Mouse (Mus musculus) heart, adult 11 months (tissue): ENCODE measurements around the gene Hyal1.

Experiments used
- DNase-seq: peaks from one replicate; pipeline ENCODE4 v3.0.0; 2022

The Hyal1 gene

DNA sequence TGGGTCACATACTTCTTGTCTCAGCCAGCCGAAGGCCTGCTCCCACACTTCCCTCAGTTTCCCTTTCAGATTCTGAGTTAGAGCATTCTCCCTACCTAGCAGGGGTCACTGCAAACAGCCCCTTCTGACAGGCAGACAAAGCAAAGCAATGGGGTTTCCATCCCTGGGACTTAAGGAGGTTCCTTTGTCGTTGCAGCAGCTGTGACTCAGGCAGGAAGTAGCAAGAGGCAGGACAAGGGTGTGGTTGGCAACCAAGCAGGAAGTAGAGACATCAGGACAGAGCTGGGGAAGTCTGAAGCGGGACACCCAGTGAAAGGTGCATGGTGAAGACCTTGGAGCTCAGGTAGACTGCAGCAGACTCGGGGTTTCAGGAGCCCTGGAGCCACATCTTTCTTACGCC is 47.8 kb downstream of the Hyal1 start:
- DNase-seq: peak; percentile 99

DNA sequence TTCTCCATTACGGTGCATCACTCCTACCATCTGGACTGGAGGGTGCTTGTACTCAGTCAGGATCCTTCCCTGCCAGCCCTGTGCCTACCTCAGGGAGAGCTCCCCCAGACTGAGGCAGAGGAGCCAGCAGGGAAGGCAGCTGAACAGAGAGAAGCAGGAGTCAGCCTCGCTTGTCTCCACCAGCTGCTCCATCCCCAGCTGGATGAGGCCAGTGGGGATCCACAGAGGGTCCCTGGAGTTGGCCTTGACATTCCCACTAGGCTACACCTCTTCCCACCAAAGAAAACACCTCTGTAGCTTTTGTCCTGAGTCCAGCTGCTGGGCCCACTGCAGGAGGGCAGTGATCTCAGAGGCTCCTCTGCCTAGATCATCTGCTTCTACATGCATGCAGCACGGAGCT is 48.2 kb downstream of the Hyal1 start:
- DNase-seq: peak; percentile 92

DNA sequence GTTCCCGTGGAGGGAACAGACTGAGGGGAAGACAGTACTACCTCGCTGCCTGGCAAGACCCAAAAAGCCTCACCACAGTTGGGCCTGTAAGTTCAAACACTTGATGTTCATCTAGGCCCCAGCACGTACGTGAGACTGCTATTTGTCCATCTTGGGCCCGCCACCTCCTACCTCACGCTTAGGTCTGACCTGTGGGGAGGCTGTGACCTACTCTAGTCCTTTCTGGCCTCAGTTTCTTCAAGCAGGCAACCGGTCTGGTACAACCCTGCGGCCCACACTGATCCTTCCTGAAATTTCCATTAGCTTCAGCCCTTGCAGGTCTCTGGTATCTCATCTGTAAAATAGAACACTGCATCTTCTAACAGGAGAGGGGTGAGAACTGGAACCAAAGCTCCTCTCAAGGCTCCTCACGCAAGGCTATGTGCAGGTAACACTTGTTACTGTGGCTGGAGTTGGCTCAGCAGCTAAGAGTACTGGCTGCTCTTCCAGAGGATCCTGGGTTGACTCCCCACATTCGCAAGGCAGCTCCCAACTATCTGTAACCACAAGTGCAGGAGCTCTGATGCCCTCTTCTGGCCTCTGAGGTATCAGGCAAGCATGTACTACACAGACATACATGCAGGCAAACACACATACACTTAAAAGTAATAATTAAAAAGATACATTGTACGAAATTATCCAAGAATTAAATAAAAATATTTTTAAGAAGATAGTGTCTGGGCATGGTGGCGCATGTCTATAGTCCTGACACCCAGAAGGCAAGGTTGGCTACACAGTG is 48.8 kb downstream of the Hyal1 start:
- DNase-seq: peak; percentile 92

DNA sequence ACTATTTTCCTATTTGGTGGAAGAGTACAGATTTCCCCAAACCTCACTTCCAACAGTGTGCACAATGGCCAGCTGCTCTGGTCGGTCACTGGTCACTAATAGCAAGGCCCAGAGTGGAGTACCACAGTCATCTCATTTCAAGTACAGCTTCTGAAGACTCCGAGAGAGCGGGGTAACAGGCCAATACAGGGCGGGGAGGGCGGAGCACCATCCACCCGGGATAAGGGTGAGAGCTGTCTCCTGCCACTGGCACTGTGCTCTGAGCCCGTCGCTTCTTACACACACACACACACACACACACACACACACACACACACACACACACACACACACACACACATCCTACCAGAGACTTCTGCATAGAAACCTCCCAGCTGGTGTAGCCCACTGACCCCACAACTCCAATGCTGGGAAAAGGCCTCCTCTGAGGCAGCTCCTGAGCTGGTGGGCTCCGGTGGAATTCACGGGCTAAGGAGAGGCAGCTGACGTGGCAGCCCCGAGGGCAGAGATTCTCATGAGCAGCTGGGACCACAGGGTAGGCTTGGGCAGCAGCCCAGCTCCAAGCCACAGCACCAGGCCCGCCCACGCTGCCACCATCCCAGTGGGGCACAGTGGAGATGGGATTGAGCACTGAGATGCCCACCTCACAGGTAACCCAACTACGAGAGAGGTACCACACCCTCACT is 49.6 kb downstream of the Hyal1 start:
- DNase-seq: peak; percentile 95

DNA sequence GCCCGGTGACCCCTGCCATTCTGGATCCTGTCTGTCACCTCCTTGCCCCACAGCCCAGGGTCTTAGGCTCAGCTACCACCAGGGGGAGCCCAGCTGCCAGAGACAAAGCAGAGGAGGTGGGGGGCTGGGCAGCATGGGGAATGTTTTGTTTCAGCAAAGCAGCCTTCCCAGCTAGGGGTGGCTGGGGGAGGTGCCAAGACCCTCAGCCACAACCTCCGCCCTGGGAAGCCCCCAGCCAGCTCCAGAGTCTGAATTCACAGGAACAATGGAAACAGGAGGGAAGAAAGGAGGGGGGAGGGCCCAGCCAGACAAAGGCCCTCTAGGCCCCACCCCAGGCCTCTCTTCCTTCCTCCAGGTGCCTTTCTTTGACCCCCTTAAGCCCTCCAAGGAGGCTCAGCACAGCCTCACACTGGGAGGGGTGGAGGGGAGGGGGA is 50.1 kb downstream of the Hyal1 start:
- DNase-seq: peak; percentile 98

DNA sequence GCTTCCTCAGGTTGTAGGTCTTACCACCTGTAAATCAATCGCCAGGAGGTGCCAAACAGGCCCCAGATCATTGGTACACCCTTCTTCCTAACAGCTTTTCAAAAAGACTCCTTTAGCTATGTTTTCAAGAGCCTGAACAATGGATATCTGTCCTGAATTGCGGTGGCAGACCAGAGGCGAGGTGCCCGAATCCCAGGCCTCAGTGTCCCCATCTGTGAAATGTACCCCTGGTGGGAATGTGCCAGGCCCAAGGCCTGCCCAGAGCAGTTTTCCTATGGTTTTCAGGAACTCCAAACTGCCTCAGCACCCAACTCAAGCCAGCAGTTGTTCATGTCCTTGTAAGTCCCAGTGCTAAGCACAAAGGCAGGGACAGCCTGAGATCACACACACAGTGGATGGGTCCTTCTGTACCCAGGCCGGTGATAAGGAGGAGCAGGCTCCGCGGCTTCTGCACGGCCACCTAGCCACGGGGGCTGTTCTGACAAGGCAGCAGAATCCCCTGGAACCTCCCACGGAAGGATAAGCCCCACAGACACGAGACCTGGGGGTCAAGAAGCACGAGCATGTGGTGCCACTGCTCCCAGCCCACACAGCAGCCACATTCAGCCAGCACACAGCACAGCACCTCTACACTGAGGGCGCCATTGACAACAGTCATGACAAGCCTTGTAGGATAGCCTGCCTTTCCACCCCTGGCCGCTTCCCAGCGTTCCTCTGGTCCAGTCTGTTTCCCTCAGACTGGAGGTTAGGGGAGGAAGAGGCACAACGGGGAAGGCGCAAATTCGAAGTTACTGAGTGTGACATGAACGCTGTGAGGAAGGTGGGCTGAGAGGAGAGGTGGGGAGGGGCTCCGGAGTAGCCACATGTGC is 50.9 kb downstream of the Hyal1 start:
- peak; percentile 96 for DNase-seq

DNA sequence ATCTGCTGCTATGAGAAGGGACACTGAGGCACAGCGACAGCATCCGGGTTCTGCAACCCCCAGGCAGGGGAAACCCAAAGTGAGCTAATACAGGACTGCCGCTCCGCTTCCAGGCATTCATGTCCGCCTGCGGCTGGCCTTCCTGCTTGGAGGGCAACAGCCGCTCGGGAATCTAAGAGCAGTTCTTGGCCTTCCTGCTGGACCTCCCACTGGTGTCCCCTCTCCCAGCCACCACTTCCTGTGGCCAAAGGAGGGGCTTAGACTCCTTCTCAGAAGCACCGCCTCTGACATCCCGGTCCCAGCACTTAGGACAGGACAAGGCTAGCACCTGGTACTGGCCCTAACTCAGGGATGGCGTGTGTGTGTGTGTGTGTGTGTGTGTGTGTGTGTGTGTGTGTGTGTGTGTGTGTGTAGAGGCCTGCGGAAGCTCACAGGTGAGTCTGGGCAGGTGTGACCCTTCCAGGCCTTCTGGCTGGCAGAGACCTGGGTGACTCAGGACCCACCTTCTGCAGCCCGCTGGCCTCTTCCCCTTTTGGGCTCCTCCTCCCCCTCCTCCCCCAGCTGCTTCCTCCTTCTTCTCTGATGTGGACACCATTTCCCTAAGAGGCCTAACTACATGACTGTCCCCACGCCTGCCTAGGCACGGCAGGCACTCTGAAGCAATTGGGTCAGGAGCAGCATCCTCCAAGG is 52.1 kb downstream of the Hyal1 start:
- DNase-seq: peak; percentile 99

DNA sequence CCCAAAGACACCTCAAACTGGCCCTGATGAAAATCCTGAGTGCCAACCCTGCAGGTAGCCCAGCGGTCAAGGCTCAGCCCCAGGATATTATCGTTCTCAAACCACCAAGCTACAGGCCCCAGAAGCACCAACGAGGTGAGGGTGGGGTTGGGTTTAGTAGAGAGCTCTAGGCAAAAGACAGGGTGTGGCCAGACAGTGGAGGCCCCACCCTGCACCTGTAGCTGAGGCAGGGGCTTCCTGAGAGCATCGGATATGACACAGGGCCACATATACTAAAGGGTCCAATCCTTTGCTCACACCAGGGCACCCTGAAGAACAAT is 52.6 kb downstream of the Hyal1 start:
- no peak for DNase-seq

DNA sequence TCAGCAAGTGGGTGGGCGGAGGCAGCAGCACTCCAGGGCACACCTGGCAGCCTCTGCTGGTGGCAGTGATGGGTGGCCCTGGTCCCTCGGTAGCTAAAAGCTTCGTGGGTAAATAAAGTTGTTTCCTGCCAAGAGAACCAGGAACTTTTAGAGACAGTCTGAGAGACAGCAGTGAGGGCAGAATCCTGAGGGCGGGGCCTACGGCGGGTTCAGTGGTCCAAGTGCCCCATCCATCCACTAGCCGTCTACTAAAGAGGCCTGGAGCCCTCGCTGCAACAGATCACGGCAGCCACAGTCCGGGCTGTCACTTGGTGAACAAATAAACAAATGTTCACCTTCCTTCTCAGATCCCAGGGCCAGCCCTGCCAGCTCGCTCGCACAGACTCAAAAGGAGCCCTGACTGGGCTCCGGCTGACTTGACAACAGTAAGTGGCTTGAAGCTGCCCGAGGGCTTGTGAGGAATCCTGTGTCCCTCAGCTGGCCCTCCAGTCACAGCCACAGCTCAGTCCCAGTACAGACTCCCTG is 53.2 kb downstream of the Hyal1 start:
- DNase-seq: peak; percentile 94

DNA sequence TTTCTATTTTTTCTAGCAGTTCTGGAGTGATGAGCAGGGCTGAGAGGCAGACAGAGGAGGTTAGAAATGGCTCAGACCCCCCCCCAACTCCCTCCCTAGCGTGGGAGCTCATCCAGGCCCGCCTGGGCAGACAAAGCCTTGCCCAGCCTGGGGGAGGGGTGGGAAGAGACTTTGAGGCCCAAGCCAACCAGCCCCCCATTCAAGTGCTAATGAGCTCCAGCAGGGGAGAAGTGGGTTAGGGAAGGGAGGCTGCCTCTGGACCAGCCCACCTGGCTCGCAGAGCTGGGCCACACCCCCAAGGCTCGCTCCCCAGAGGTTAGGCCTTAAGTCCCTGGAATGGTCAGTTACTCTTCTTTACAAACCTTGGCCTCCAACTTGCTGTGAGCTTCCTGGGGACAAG is 53.8 kb downstream of the Hyal1 start:
- DNase-seq: peak; percentile 96
